Mouse (Mus musculus): ENCODE data around the gene Tph2.
"Not testable (repeated sequence)": the region's sequence is repeated elsewhere in the genome, so short reads cannot be mapped to it uniquely, and the experiment has no call there.

Gene Tph2

DNA sequence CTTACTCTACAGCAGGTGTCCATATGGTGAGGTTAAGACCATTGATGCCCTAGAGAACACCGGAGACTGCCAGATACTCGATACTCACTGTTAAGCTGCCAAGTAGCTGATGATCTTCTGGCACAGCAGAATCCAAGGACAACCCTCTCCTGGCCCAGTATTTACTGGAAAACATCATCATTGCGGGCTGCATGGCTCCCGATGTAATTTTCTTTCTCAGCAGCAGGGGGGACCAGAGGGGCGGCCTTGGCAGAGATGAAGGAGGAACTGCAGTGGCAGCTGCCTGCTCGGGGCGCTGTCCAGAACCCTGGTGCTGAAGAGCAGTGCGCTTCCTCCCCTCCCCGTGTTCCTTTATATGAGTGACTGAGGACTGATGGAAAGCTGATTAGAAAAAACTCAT, at the start of gene Tph2:
Gene Tph2 (minus strand): TSS at position 326 of the 400 bp plus-strand sequence.
- peak; percentile 14 to 52 for DNase-seq (ENCODE audit: low spot score in 2 of 2)

DNA sequence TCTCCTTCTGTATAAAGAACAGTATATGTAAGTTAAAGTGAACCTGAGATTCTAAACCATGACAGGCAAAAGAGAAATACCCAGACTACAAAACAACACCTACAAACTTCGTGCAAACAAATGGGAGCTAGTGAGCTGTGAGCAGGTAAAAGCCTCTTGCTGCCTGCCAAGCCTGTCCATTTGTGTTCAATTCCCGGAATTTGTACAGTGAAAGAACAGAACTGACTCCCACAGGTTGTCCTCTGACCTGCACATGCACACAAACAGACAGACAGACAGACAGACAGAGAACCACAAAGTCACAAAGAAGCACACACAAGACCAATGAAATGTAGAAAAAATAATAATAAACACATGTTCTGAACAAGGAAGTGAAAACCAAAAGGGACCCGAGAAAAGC, 49.0 kb upstream of the Tph2 start:
- no peak for DNase-seq (ENCODE audit: low spot score in 2 of 2)

DNA sequence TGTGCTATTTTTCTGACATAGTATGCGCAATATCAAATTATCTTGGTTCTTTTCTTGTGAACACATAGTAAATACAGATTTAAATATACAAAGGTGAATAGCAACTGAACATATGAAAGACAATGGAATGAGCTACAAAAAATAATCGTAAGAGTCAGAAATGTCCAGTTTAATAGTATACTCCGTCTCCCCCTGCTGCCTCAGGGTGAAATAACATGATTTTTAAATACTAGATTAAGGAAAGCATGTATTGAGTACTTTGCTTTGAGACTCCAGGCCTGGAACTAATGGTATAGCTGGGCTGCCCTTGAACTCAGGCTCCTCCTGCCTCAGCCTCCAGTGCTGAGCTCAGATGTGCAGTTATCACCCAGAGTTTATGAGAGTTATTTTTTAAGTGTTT, 47.7 kb upstream of the Tph2 start:
- DNase-seq (ENCODE audit: low spot score in 2 of 2) = no peak

DNA sequence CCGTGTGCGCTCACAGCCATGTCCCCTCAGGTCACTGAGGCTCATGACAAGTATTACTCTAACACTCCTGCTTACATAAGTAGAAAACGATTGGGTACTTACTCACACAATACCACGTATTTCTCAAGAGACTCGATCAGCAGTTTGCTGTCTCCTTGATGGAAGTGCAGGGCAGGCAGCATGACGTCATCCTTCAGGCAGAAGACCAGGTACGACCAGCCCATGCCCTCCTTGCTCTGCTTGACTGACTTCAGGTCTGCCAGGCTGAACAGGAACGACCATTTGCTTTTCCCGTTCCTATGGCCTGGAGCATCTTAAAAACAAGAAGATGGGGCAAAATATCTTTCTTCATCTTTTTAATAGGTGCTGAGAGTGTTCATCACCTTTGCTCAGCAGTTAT, 44.2 kb upstream of the Tph2 start:
- no peak for DNase-seq (ENCODE audit: low spot score in 2 of 2)

DNA sequence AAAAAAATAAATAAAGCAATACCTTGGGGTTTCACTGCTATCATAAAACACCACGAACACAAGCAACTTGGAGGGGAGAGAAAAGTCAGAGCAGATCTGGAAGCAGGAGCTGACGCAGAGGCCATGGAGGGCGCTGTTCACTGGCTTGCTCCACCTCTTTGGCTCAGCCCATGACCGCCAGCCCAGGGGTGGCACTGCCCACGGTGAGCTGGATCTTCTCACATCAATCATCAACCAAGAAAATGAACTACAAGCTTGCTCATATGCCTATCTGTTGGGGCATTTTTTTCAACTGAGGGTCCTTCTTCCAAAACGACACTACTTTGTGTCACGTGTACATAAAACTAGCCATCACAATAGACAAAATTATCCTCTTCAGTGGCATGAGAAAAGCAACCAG, 41.8 kb upstream of the Tph2 start:
- DNase-seq (ENCODE audit: low spot score in 2 of 2) = no peak

DNA sequence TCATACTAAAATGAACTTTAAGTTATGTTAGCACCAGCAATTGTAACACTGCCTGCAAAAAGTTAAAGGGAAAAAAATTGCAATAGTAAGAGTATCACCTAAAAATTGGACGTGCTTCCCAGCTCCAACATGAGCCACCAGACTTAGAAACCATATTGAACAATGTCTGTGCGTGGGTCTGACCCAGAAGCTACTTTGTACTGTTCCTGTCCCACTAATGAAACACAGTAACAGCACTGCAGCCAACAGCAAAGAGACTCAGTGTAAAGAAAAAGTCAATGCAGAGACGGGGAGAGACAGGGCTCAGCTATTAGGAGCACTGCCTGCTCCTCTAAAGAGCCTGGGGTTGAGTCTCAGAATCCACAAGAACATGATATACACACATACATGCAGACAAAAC, 39.0 kb upstream of the Tph2 start:
- no peak for DNase-seq (ENCODE audit: low spot score in 2 of 2)

DNA sequence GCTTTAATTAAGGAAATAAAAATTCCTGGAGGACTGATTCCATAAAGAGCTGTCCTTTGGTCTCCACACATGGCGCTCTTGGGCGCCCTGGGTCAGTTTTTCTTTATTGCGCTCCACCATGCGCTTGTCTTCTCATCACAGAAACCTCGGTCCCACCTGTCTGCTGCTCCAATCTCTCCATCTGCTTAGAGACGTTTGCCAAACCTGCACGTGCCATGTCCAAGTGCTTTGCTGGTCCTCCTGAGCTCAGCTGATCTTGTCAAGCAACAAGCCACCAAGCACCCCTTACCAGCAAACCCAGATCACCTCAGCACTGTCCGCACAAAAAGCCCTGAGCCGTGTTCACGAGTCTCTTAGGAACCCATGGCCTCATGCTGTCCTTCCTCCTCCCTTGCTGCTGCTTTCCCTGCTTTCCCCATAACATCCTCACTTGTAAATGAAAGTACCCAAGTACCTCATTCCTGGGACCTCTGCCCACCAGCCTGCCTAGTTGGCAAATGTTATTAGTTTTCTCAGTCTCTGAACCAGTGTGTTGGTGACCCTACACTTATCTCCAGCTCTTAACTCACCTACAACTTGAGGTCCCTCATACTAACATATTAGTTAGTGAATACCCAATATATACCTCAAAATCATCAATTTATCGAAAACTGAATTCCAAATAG, 28.2 kb upstream of the Tph2 start:
- no peak for DNase-seq (ENCODE audit: low spot score in 2 of 2)

DNA sequence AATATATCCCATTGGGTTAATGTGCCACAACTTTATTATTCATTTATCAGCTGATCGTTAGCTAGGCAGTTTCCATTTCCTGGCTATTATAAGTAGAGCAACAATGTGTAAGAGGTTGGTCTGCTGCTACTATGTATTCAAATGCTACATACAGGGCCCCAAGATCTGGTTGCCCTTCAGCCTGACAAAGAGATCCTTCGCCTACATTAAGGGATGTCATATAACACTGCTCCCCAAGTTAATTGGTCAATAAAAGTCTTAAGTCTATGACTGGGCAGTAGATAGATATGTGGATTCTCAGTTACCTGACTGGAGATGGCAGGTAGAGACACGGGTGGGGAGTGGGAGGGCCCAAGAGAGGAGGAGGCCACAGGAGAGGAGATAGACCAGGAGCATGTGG, 21.0 kb upstream of the Tph2 start:
- DNase-seq (ENCODE audit: low spot score in 2 of 2) = no peak

DNA sequence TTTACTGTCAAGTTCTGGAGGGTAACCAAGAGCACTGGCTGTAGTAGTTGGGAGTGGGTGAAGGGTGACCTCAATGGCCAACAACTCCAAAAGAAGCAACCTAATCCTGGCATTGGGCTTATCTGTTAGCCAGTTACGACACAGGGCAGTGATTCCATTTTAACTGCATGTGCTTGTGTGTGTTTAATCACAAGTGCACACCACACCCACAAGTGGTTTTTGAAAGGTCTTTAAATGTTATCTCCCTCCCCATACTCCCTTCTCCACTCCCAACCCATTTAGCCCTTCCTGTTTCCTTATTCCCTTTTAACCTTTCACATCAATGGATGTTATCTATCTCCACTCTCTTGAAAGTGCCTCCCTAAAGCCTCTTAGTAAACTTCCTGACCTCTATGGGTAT, 20.5 kb upstream of the Tph2 start:
- no peak for DNase-seq (ENCODE audit: low spot score in 2 of 2)

DNA sequence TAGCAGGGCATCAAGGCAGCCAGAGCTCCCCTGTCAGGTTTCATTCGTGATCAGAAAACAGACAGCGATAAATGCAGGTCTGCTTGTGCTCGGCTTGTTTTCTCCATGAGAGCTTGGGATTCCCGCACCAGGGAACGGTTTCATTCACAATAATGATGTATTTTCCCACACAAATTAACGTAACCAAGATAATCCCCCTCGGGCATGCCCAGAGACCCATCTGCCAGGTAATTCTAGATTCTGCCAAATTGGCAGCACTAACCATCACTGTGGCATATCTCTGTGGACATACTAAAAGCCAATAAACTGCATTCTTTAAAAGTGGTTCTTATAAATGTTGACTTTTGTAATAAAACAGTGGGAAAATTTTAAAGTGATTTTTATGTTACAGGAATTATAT, 6.4 kb upstream of the Tph2 start:
- DNase-seq (ENCODE audit: low spot score in 2 of 2) = no peak

DNA sequence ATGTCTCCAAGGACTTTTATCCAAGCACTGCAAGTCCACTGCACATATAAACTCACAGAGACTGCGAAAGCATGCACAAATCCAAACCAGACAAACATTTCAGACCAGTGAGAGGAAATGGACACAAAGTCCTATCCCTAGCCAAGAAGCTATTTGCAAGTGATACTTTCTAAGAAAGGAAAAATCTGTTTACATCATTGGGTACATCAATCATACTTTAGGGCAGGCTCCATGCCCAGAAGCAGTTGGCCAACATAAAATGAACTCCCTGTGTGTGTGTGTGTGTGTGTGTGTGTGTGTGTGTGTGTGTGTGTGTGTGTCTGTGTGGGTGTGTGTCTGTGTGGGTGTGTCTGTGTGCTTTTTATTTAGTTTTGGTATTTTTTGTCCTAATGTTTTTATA, 2.6 kb upstream of the Tph2 start:
- DNase-seq (ENCODE audit: low spot score in 2 of 2) = no peak

DNA sequence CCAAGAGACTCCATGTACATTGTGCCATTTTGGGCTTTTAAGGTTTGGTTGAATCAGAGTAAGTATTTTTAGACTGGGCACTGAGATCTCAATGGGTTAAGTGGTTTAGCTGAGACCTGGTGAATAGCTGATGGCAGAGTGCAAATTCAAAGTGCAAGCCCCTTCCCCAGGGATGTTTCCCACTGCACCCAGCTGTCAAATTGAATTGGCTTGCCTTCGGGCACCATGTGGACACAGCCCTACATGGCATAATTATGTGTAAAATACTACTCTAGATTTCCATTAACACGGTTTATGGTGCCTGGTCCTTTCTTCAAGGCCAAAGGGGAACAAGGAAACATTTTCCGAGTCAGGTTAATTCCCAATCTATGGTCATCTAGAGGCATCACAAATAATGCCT, 3.8 kb downstream of the Tph2 start:
- no peak for DNase-seq (ENCODE audit: low spot score in 2 of 2)

DNA sequence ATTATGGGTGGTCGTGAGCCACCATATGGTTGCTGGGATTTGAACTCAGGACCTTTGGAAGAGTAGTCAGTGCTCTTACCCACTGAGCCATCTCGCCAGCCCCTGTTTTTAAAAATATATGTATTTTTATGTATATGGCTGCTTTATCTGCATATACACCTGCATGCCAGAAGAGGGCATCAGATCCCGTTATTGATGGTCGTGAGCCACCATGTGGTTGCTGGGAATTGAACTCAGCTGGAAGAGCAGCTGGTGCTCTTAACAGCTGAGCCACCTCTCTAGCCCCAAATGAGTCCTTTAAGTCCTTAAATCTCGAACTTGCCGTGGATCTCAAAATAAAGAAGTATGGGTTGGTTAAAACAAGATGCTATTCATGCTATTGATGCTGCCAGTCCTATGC, 6.8 kb downstream of the Tph2 start:
- DNase-seq (ENCODE audit: low spot score in 2 of 2) = not testable (repeated sequence)

DNA sequence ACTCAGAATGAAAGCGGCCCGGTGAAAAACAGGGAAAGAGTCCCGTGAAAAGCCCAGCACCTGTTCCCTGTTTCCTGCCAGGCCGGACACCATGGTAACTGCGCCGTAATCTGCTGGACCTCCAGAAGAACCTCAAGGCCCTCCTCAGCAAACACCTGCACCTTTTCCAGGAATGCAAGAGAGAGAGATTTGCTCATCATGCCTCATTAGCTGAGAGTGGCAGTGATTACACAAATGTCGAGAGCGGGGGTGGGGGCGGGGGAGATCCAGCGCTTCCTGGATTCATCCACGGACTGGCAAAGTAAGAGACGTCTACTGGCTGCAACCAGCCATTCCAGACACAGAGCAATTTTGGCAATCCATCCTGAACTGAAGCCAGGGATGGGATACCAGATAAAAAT, 9.2 kb downstream of the Tph2 start:
- DNase-seq (ENCODE audit: low spot score in 2 of 2) = no peak

DNA sequence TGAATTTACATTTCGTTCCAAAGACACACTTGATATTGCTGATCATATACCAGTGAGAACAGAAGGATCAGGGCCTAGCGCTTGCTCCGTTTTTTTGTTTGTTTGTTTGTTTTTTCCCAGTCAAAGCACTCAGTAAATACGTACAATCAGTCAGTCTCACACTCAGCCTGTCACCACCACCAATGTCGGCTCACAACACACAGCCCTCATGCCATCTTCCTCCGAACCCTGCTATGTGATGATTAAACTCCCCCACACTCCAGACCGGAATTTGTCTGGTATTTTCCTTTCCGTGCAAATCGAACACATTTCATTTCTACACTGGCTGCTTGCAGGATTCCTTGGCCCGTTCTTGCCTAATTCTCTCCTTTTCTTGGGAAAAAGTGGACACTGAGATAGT, 11.5 kb downstream of the Tph2 start:
- no peak for DNase-seq (ENCODE audit: low spot score in 2 of 2)

DNA sequence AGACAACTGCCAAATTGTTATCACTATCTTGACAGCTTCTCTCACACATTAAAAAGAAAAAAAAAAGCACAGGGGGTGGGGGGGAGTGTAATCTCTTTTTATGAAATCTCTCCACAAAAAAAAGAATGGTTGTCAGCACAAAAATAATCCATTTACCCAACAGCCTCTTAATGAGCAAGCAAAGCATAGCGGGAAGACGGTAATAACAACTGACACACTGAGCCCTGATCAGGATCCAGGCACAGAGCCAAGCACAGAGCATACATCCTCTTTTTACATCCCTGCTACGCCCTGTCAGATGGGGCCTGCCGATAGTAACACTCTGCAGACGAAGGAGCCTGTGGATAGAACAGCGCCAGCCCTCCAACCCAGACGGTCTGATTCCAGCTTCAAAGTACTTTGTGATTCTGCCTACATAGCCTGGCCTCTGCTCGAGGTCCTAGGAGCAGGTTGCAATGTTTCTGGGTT, 13.4 kb downstream of the Tph2 start:
- no peak for DNase-seq (ENCODE audit: low spot score in 2 of 2)

DNA sequence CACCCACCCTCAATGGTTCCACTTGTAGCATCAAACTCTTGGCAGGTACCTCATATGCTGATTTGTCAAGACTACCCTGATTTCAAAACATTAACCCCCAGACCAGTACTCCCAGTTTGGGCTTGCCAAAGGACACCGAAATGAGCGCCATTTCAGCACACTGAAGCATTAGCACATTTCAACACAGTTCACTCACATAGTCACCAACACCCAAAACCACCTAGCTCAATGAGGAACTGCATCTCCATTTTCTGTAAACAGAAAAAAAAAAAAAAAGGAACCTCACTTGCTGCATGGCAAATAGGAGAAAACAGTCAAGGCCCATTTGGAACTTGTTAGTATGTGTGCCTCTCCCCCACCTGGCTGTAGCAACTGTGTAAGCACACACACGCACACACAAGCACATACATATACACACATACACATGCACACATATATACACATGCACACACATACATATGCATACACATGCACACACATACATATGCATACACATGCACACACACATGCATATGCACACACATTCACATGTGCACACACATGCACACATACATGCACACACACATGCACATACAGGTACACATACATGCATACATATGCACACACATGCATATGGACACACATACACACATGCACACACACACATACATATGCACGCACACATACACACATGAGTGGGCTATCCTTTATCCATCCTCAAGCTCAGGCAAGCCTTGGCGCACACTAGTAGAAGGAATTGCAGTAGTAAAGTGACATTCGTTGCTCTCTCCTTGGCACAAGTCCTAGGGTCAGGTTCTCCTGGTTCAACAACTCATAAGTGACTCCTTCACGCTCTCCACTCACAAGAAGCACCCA, 14.1 kb downstream of the Tph2 start:
- no peak for DNase-seq (ENCODE audit: low spot score in 2 of 2)

DNA sequence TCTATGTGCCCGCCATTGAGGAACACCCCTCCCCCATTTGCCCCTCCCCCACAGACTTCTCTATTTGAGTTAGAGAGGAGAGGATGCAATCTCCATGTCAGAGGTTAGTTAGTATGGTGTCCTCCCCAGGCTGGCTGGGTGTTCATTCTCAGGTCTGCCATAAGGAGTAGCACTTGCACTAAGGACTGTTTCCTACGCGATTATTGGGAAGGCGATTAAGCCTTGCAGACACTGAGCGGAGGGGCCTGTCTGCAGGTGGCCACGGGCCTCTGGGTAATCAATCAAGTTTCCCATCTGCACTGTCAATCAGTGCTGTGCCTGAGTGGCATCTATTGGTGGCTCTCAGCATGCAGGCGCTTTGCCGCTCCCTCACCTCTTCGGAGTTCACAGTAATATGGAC, 15.4 kb downstream of the Tph2 start:
- DNase-seq (ENCODE audit: low spot score in 2 of 2) = no peak

DNA sequence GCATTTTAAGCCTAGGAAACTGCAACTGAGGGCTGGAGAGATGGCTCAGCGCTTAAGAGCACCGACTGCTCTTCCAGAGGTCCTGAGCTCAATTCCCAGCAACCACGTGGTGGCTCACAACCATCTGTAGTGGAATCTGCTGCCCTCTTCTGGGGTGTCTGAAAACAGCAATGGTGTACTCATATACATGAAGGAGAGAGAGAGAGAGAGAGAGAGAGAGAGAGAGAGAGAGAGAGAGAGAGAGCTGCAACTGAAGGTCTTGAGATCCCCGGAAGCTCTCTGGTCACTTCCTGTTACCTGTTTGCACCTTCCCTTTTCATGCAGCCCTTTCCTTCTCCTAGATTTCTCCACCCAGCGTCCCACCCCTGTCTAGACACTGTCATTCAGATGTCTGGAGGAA, 24.5 kb downstream of the Tph2 start:
- no peak for DNase-seq (ENCODE audit: low spot score in 2 of 2)

DNA sequence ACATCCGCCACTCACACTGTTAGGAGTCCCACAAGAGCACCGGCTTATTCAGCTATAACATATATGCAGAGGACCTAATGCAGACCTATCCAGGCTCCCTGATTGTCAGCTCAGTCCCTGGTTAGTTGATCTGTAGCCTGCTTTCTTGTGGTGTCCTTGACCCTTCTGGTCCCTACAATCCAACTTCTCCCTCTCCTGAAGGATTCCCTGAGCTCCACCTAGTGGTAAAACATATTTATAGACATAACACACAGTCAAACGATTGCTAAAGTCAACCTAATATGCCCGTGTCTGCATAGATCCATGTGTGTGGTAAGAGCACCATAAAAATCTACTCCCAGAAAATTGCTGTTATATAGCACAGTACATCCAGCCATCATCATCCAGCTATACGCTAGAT, 37.5 kb downstream of the Tph2 start:
- DNase-seq (ENCODE audit: low spot score in 2 of 2) = no peak

DNA sequence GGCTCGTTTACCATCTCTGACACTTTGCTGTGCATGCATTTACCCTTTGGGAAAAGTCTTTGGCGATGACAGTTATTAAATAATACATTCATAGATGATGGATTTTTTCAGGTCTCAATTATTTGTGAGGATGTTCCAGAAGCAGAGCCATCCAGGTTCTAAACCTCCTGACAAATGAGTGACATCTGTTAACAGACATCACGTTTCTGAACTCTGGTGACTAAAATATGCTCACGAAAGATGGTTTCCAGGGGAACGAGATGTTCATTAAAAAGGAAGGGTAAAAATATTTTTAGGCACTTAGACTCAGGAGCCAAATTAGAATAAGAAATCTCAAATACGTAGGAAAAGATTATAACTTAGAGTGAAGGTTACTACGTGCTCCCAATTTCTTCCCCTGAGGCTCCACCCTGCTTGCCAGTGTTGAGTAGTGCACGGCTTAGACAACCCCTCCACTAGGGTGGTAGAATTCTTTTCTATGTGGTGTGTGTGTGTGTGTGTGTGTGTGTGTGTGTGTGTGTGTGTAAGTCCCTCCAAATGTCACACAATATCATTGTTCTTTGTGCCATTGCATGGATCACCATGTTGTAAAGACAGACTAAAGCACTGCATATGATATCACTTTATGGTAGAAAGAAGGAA, 38.4 kb downstream of the Tph2 start:
- DNase-seq (ENCODE audit: low spot score in 2 of 2) = no peak

DNA sequence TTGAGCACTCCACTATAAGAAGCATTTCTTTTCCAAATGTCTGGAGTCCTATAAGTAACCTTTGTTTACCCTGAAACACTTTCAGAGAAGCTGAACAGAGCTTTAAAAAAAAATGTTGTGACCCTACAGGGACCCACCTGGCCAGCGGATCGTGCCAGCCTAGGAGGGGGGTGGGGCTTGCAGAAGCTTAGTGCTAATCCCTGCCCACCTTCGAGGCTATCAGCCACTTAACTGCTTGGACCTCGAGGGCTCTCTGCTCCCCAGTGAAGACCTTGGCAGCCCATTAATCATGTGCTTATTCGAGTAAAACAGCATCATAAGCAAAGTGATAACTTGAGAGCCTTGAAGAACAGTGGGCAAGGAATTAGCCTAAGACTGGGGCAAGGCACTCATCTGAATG, 40.3 kb downstream of the Tph2 start:
- no peak for DNase-seq (ENCODE audit: low spot score in 2 of 2)

DNA sequence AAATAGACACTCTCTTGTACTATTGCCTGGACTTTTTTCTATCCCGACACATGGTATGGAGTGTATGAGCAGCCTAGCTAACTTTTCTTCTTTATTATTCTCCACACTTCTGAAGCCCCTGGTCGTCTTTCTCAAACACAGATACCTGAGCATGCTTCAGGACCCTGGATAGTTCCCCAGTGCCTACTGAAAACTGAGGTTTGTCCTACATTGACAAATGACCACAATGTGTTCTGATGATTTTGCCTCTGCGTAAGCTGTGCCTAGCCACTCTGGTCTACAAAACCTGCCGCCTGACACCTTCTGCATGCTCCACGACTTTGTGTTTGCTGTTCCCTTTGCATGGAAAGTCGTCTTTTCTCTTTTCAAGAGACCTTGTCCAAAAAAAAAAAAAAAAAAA, 41.2 kb downstream of the Tph2 start:
- DNase-seq (ENCODE audit: low spot score in 2 of 2) = no peak

Data from natural killer cell, adult 2 months (primary cell).